In the genomic region with DNA sequence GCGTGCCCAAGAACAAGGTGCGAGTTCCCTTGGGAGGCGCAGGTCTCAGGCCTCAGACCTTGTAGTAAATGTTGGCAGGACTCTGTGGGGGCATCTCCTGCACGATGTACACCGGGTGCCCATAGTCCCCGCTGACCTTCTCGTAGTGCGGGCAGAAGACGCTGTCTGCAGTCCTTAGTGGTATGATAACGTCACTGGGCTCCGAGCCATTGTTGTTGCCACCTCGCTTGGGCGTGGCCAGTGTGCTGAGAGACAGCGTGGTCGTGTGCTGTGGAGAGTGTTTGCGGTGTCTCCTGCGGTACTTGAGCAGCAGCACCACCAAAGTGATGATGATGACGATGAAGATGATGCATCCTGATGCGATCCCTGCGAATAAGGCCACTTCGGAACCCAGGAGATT, we compare ENCODE assay signal across 10 mouse cellular contexts. TPM values are rescaled to one million over a fixed set of nuclear protein-coding genes. Genes with fewer than 3 reads are reported as not detected.
DNase-seq lines count a peak whose midpoint lies in the region; ATAC-seq lines count a peak whose summit lies in the region.
"Had no signal": no experiment of that assay in that cellular context is flagged by ENCODE, and none has a peak within 500 bp of the region (broad histone marks: within the 10 kb centered on the region; RNA-seq: fewer than 3 reads in every experiment).

No protein-coding gene starts in this region.

- peak overlapping the region; percentile 6 for H3K4me2 ChIP-seq in forebrain, embryonic 15.5 days (replicated peaks)

- no peak overlapping the region for H3K9ac ChIP-seq in forebrain, embryonic 15.5 days (replicated peaks)

- peak overlapping the region; percentile 62 for H3K4me3 ChIP-seq in megakaryocyte, embryonic 14.5 days (replicated peaks)
- H3K4me3 ChIP-seq in forebrain, embryonic 15.5 days: no peak overlapping the region

- no peak for ATAC-seq in megakaryocyte, adult 5-6 weeks (ENCODE audit: poor library complexity, severe bottlenecking)
- no peak for ATAC-seq in forebrain, embryonic 15.5 days (replicated peaks)
- no peak for ATAC-seq in megakaryocyte progenitor cell, adult 5-6 weeks (replicated peaks; ENCODE audit: poor library complexity)
- ATAC-seq: intestine, postnatal 0 days had no signal

- peak; percentile 83 for DNase-seq in heart, adult 11 months
- no peak for DNase-seq in heart, postnatal 25 days (ENCODE audit: low spot score)
- DNase-seq in right cerebral cortex, postnatal 4 days: peak; percentile 29
- no peak for DNase-seq in kidney, postnatal 36 days
- DNase-seq: heart, adult 18-20 months had no signal

- intact Hi-C loops in heart, postnatal 25 days (cut with DNase I): no loop called here

- H3K9me3 ChIP-seq in megakaryocyte, embryonic 14.5 days: peaks cover 14% of the 10 kb centered on the region
- no peaks in the 10 kb centered on the region for H3K9me3 ChIP-seq in forebrain, embryonic 15.5 days

- WGBS in forebrain, embryonic 15.5 days: 78% methylated on average over 21 of the region's 21 CpGs

- H3K27ac ChIP-seq in forebrain, embryonic 15.5 days (replicated peaks): peak overlapping the region; percentile 83

- H3K4me1 ChIP-seq in megakaryocyte, embryonic 14.5 days: peaks cover 11% of the 10 kb centered on the region
- peaks cover 73% of the 10 kb centered on the region for H3K4me1 ChIP-seq in forebrain, embryonic 15.5 days

- H3K27me3 ChIP-seq in megakaryocyte, embryonic 14.5 days (replicated peaks): peaks cover 2% of the 10 kb centered on the region
- H3K27me3 ChIP-seq in forebrain, embryonic 15.5 days: no peaks in the 10 kb centered on the region

- peaks cover 7% of the 10 kb centered on the region for H3K36me3 ChIP-seq in megakaryocyte, embryonic 14.5 days (replicated peaks; ENCODE audit: low read length)
- H3K36me3 ChIP-seq in forebrain, embryonic 15.5 days: peaks cover 26% of the 10 kb centered on the region

RNA-seq across cellular contexts. Expression of gene Efnb2, which starts 40.5 kb away (rescaled TPM):
- 10 to 100 TPM; 24.8 to 29.4 TPM for total RNA-seq in heart, postnatal 25 days (2021)
- polyA plus RNA-seq in megakaryocyte, embryonic 14.5 days (2012; ENCODE audit: insufficient read depth, low replicate concordance): 0.19 and 0.56 TPM in 2 replicates
- total RNA-seq in megakaryocyte, adult 5-6 weeks (2015): 0.52 and 0.78 TPM in 2 replicates
- total RNA-seq in megakaryocyte, adult 5-6 weeks (2017): 0.18 and 0.45 TPM in 2 replicates
- 65.3 and 66.4 TPM in 2 replicates for polyA plus RNA-seq in forebrain, embryonic 15.5 days (2015; fragmentation: Nextera tagmentation; extraction: Ambion mirVana)
- 0.15 and 0.35 TPM in 2 replicates for total RNA-seq in megakaryocyte progenitor cell, adult 5-6 weeks (2015)
- 0.24 and 0.50 TPM in 2 replicates for total RNA-seq in megakaryocyte progenitor cell, adult 5-6 weeks (2017)

Comparison
In these comparisons a context has a peak if more than half of its experiments do, and no peak if none do; other contexts are left out.
1. DNase-seq: peak in heart, adult 11 months (single experiment) and right cerebral cortex, postnatal 4 days (single experiment); none in heart, postnatal 25 days (single experiment) and kidney, postnatal 36 days (0 of 2).
2. RNA of gene Efnb2, which starts 40.5 kb away (total RNA-seq): 24.8 to 29.4 TPM in heart, postnatal 25 days; 0.18 to 0.78 TPM in megakaryocyte, adult 5-6 weeks and 0.15 to 0.50 TPM in megakaryocyte progenitor cell, adult 5-6 weeks; every median in the first group is over 10 times any median in the second.